Mouse (Mus musculus): ENCODE data around the gene Lbp. TPM values are rescaled to one million over a fixed set of nuclear protein-coding genes. Genes with fewer than 3 reads are reported as not detected.
A peak's percentile ranks its signal among the peaks of the same experiment; 100 is the strongest.

Lbp gene
- polyA plus RNA-seq, 1 experiment from 2014 or later: 4.0 TPM

- Histone ChIP-seq H3K9ac (ENCODE audit: low read length) (no peak overlapping the region), H3K9me3 (ENCODE audit: control insufficient read depth, low read length) (no peaks in the 10 kb centered on the region), H3K27ac (replicated peaks; ENCODE audit: low read depth, low read length) (no peak overlapping the region), H3K36me3 (ENCODE audit: control insufficient read depth, insufficient read depth, low read length) (no peaks in the 10 kb centered on the region), H3K27me3 (ENCODE audit: control insufficient read depth, insufficient read depth, low read length) (no peaks in the 10 kb centered on the region), H3K4me3 (ENCODE audit: low read depth, low read length) (no peak overlapping the region), H3K4me2 (ENCODE audit: low read depth, severe bottlenecking) (no peak overlapping the region), H3K4me1 (ENCODE audit: control insufficient read depth, insufficient read depth, low read length) (no peaks in the 10 kb centered on the region)
- ATAC-seq (ENCODE audit: insufficient number of reproducible peaks, low FRiP score, low TSS enrichment, low read depth) (no peak), DNase-seq (ENCODE audit: low spot score) (no peak)
- WGBS: 66% methylated on average over 2 of the region's 2 CpGs
These were observed 35.0 kb downstream of the Lbp start for GRCm38 (mm10) chr2:158341324-158341723.

DNA sequence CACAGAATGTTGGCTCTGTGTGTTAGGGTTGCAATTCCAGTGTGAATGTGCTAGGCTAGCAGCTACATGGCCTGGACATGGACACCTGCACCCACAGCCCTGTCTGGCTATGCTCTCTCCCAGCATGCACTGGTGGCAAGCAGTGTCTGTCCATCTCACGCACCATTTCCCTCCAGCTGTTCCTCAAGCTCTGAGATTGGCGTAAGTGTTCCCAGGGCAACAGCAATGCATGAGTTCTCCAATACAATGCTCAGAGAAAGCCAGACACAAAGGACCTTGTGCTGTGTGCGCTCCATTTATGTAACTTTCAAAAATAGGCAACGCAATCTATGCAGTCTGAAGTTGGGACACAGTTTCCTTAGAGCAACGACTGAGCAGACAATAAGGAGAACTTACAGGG lies 37.2 kb downstream of the Lbp start:
- H3K4me2 ChIP-seq (ENCODE audit: low read depth, severe bottlenecking): no peak overlapping the region
- H3K36me3 ChIP-seq (ENCODE audit: control insufficient read depth, insufficient read depth, low read length): no peaks in the 10 kb centered on the region
- no peak overlapping the region for H3K9ac ChIP-seq (ENCODE audit: low read length)
- no peaks in the 10 kb centered on the region for H3K9me3 ChIP-seq (ENCODE audit: control insufficient read depth, low read length)
- no peak overlapping the region for H3K4me3 ChIP-seq (ENCODE audit: low read depth, low read length)
- no peak for ATAC-seq (ENCODE audit: insufficient number of reproducible peaks, low FRiP score, low TSS enrichment, low read depth)
- no peaks in the 10 kb centered on the region for H3K27me3 ChIP-seq (ENCODE audit: control insufficient read depth, insufficient read depth, low read length)
- no peak overlapping the region for H3K27ac ChIP-seq (replicated peaks; ENCODE audit: low read depth, low read length)
- no peak for DNase-seq (ENCODE audit: low spot score)
- no peaks in the 10 kb centered on the region for H3K4me1 ChIP-seq (ENCODE audit: control insufficient read depth, insufficient read depth, low read length)
- WGBS: 85% methylated on average over 5 of the region's 5 CpGs

DNA sequence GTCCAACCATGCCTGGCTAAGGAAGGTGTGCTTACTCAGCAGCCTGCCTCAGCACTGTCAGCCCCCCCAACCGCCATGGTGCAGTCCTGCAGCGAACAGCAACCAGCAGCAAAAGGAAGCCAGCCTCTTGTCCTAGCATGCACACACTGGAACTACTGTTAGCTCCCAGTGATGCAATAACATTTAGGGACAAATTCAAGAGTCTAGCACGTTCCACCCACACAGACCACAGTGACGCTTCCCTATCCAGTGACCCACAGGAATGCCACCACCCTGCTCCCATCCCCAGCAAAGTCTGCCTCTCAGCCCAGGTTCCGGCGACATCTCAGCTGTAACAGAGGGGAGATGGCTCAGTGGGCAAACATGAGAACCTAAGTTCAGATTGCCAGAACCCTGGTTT lies 40.2 kb downstream of the Lbp start:
- H3K4me1 ChIP-seq (ENCODE audit: control insufficient read depth, insufficient read depth, low read length): no peaks in the 10 kb centered on the region
- no peaks in the 10 kb centered on the region for H3K36me3 ChIP-seq (ENCODE audit: control insufficient read depth, insufficient read depth, low read length)
- no peak overlapping the region for H3K4me2 ChIP-seq (ENCODE audit: low read depth, severe bottlenecking)
- H3K27ac ChIP-seq (replicated peaks; ENCODE audit: low read depth, low read length): no peak overlapping the region
- WGBS: 78% methylated on average over 6 of the region's 6 CpGs
- H3K4me3 ChIP-seq (ENCODE audit: low read depth, low read length): no peak overlapping the region
- no peaks in the 10 kb centered on the region for H3K9me3 ChIP-seq (ENCODE audit: control insufficient read depth, low read length)
- ATAC-seq (ENCODE audit: insufficient number of reproducible peaks, low FRiP score, low TSS enrichment, low read depth): no peak
- DNase-seq (ENCODE audit: low spot score): no peak
- H3K27me3 ChIP-seq (ENCODE audit: control insufficient read depth, insufficient read depth, low read length): no peaks in the 10 kb centered on the region
- H3K9ac ChIP-seq (ENCODE audit: low read length): no peak overlapping the region

DNA sequence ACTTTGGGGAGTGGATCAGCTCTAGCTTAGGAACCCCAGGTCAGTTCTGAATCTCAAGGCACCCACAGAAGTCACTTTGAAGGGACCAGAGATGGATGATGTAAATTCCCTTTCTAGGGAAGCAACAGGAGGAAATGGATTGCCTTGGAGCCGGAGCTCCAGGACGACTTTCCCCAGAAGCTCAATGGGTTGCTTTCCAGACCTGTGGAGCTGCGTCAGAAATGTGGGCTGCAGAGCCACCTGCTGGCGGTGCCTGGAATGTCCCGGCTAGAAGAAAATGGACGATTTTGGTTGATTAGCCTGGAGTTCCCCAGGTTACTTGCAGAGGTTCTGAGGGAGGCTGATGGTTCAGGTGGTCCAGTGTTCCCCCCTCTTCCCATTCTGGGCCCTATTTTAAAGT lies 41.6 kb downstream of the Lbp start:
- WGBS: 7% methylated on average over 6 of the region's 6 CpGs

GRCm38 (mm10) chr2:158352801-158353520 lies 46.7 kb downstream of the Lbp start:
- 77% methylated on average over 3 of the region's 3 CpGs for WGBS
- Histone ChIP-seq H3K27ac (replicated peaks; ENCODE audit: low read depth, low read length) (no peak overlapping the region), H3K4me3 (ENCODE audit: low read depth, low read length) (no peak overlapping the region), H3K4me2 (ENCODE audit: low read depth, severe bottlenecking) (no peak overlapping the region), H3K4me1 (ENCODE audit: control insufficient read depth, insufficient read depth, low read length) (no peaks in the 10 kb centered on the region), H3K9me3 (ENCODE audit: control insufficient read depth, low read length) (no peaks in the 10 kb centered on the region), H3K27me3 (ENCODE audit: control insufficient read depth, insufficient read depth, low read length) (no peaks in the 10 kb centered on the region), H3K36me3 (ENCODE audit: control insufficient read depth, insufficient read depth, low read length) (peaks cover 17% of the 10 kb centered on the region; the same call in 1 of the 2 replicates), H3K9ac (ENCODE audit: low read length) (no peak overlapping the region)
- no peak for ATAC-seq (ENCODE audit: insufficient number of reproducible peaks, low FRiP score, low TSS enrichment, low read depth)
- DNase-seq (ENCODE audit: low spot score): no peak

More for the DNA sequence above, 41.6 kb downstream of the Lbp start:
- H3K27ac ChIP-seq (replicated peaks; ENCODE audit: low read depth, low read length): no peak overlapping the region
- ATAC-seq (ENCODE audit: insufficient number of reproducible peaks, low FRiP score, low TSS enrichment, low read depth): no peak
- peak; percentile 81 for DNase-seq (ENCODE audit: low spot score)
- H3K27me3 ChIP-seq (ENCODE audit: control insufficient read depth, insufficient read depth, low read length): no peaks in the 10 kb centered on the region
- H3K36me3 ChIP-seq (ENCODE audit: control insufficient read depth, insufficient read depth, low read length): no peaks in the 10 kb centered on the region
- no peak overlapping the region for H3K4me2 ChIP-seq (ENCODE audit: low read depth, severe bottlenecking)
- H3K9ac ChIP-seq (ENCODE audit: low read length): 0 out of 2 replicates have a peak overlapping the region, but pooled peaks have one; percentile 17
- H3K9me3 ChIP-seq (ENCODE audit: control insufficient read depth, low read length): no peaks in the 10 kb centered on the region
- no peaks in the 10 kb centered on the region for H3K4me1 ChIP-seq (ENCODE audit: control insufficient read depth, insufficient read depth, low read length)
- H3K4me3 ChIP-seq (ENCODE audit: low read depth, low read length): no peak overlapping the region

DNA sequence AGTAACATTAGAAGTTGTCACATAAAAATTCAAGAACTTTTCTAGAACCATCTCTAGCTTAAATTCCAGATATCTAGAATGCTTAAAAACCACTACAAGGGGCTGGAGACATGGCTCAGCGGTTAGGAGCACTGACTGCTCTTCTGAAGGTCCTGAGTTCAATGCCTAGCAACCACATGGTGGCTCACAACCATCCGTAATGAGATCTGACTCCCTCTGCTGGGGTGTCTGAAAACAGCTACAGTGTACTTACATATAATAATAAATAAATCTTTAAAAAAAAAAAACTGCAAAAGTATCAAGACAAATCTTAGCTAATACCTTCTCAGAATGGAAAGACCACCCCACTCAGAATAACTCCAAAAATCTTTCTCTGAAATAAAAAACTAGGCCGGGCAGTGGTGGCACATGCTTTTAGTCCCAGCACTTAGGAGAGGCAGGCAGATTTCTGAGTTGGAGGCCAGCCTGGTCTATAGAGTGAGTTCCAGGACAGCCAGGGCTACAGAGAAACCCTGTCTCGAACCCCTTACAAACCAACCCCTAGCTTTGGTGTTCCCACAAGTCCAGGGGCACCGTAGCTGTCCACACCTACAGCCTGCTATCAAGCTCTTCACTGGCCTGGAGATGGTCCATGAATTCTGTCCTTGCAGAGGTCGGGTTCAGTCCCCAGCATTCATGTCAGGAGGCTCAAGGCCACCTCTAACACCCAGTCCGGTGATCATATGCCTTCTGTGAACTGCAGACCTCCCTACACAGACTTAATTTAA lies 48.2 kb downstream of the Lbp start:
- no peak overlapping the region for H3K4me3 ChIP-seq (ENCODE audit: low read depth, low read length)
- no peaks in the 10 kb centered on the region for H3K9me3 ChIP-seq (ENCODE audit: control insufficient read depth, low read length)
- no peak overlapping the region for H3K27ac ChIP-seq (replicated peaks; ENCODE audit: low read depth, low read length)
- no peaks in the 10 kb centered on the region for H3K27me3 ChIP-seq (ENCODE audit: control insufficient read depth, insufficient read depth, low read length)
- H3K9ac ChIP-seq (ENCODE audit: low read length): no peak overlapping the region
- DNase-seq (ENCODE audit: low spot score): no peak
- H3K36me3 ChIP-seq (ENCODE audit: control insufficient read depth, insufficient read depth, low read length): peaks cover 26% of the 10 kb centered on the region
- WGBS: 87% methylated on average over 7 of the region's 7 CpGs
- no peak overlapping the region for H3K4me2 ChIP-seq (ENCODE audit: low read depth, severe bottlenecking)
- no peak for ATAC-seq (ENCODE audit: insufficient number of reproducible peaks, low FRiP score, low TSS enrichment, low read depth)
- no peaks in the 10 kb centered on the region for H3K4me1 ChIP-seq (ENCODE audit: control insufficient read depth, insufficient read depth, low read length)

DNA sequence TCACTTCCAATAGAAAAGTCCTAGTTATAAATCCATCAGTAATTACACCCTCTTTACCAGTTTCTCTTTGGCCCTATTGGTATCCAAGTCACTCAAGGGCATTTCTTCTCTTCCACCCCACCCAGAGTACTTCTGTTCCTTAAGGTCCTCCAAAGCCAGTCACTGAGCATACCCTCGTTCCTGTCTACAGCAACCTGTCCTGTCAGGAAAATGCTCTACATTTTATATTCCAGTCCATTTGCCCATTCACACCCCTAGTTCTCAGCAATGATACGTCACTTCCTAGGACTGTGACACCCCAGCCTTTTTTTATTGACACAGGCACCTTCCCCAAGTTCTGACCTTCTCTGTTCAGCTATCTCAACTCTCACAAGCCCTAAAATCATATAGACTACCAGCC lies 48.9 kb downstream of the Lbp start:
- DNase-seq (ENCODE audit: low spot score): no peak
- no peaks in the 10 kb centered on the region for H3K27me3 ChIP-seq (ENCODE audit: control insufficient read depth, insufficient read depth, low read length)
- H3K4me1 ChIP-seq (ENCODE audit: control insufficient read depth, insufficient read depth, low read length): 0 out of 2 replicates have a peak, but pooled peaks cover 5% of the 10 kb centered on the region
- WGBS: 88% methylated on average over 2 of the region's 2 CpGs
- no peaks in the 10 kb centered on the region for H3K9me3 ChIP-seq (ENCODE audit: control insufficient read depth, low read length)
- H3K9ac ChIP-seq (ENCODE audit: low read length): no peak overlapping the region
- no peak for ATAC-seq (ENCODE audit: insufficient number of reproducible peaks, low FRiP score, low TSS enrichment, low read depth)
- H3K36me3 ChIP-seq (ENCODE audit: control insufficient read depth, insufficient read depth, low read length): peaks cover 27% of the 10 kb centered on the region
- H3K4me2 ChIP-seq (ENCODE audit: low read depth, severe bottlenecking): no peak overlapping the region
- H3K4me3 ChIP-seq (ENCODE audit: low read depth, low read length): no peak overlapping the region
- H3K27ac ChIP-seq (replicated peaks; ENCODE audit: low read depth, low read length): no peak overlapping the region

DNA sequence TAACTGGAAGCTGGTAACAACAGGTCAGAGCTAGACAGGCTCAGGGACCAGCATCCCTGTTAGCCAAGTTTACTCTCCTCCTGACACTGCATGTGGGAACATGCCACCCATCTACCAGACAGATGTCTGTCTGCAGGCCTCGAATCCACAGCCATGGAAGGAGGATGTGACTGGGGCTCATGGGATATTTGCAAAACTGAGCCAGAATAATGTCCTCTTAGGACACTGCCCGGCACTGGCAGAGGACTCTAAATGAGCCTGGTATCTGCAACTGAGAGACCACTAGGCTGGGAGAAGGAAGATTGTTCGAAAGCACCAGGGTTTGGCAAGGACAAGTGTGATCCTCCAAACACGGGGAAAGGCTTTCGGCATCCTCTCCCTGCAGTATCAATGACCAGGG lies 49.8 kb downstream of the Lbp start:
- Histone ChIP-seq H3K4me3 (ENCODE audit: low read depth, low read length) (no peak overlapping the region), H3K9me3 (ENCODE audit: control insufficient read depth, low read length) (no peaks in the 10 kb centered on the region), H3K27ac (replicated peaks; ENCODE audit: low read depth, low read length) (no peak overlapping the region), H3K4me1 (ENCODE audit: control insufficient read depth, insufficient read depth, low read length) (0 out of 2 replicates have a peak, but pooled peaks cover 5% of the 10 kb centered on the region), H3K36me3 (ENCODE audit: control insufficient read depth, insufficient read depth, low read length) (peaks cover 27% of the 10 kb centered on the region), H3K27me3 (ENCODE audit: control insufficient read depth, insufficient read depth, low read length) (no peaks in the 10 kb centered on the region), H3K9ac (ENCODE audit: low read length) (no peak overlapping the region), H3K4me2 (ENCODE audit: low read depth, severe bottlenecking) (no peak overlapping the region)
- 87% methylated on average over 5 of the region's 5 CpGs for WGBS
- ATAC-seq (ENCODE audit: insufficient number of reproducible peaks, low FRiP score, low TSS enrichment, low read depth) (no peak), DNase-seq (ENCODE audit: low spot score) (no peak)
